Mouse (Mus musculus) left cerebral cortex, adult 9 months (tissue): ENCODE measurements around the gene Olfr969.
"Not testable (repeated sequence)": the region's sequence is repeated elsewhere in the genome, so short reads cannot be mapped to it uniquely, and the experiment has no call there.

Experiments
- DNase-seq, 2 experiments: peaks; one replicate each; pipeline ENCODE4 v3.0.0; 2022; ENCODE audit warnings: low spot score in 2 of 2

The Olfr969 gene

DNA sequence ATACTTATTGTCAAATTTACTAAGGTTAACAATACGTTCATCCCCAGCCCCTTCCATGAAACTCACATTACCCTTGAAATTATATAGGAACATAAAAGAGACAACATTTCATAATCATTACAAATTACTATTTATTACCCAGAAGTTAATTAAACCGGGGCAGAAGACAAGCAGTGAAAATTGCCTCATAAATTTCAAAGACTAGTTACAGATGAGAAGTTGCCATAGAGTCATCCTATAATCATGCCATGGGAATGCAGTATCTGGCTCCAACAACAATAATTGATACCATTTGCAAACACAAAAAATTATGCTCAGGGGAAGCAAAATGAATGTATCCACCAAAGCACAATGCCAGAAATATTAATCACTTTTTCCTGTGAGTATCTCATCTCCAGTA is at the start of gene Olfr969:
Olfr969 (plus strand) TSS at position 388 of the 400 bp plus-strand sequence.
- DNase-seq = no peak

DNA sequence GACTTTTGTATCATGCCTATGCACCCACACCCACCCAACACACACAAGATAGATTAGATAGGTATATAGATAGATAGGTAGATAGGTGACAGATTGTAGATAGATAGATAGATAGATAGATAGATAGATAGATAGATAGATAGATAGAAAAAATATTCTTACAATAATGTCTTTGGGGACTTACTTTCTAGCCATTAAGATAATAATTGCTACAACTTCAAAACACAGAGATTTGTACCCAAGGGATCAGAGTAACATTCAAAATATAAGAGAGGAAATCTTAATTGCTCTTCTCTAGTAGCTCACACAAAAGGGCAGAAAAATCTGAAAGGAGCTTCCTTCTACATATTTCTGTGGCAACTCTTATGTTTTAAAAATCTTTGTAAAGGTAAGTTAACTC is 44.8 kb upstream of the Olfr969 start, which contains the start of gene Olfr967:
Olfr967 (plus strand) TSS at position 301 of the 400 bp plus-strand sequence.
- DNase-seq = no peak

GRCm38 (mm10) chr9:39746428-39746827 is 44.3 kb upstream of the Olfr969 start:
- peak in 1 of 2 experiments; percentile 1 for DNase-seq

DNA sequence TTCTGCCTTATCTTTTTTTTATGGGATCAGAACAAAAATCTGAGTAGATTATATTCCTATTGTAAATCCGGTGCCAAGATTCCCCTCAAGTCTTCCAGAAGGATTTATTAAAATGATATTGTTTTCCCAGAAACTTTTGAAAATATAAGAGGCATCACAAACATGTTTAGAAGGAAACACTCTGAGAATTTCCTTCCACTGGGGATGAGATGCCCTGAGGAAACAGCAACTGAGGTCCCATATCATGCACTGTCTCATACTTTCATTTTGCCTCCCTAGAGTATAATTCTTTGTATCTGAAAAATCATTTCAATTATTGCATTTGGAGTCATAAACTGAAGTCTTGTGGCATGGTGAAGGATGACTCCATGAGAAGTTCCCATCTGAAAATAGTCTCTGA is 7.6 kb upstream of the Olfr969 start, which contains the start of gene Olfr968:
Olfr968 (minus strand) TSS at position 101 of the 400 bp plus-strand sequence.
- DNase-seq = no peak

DNA sequence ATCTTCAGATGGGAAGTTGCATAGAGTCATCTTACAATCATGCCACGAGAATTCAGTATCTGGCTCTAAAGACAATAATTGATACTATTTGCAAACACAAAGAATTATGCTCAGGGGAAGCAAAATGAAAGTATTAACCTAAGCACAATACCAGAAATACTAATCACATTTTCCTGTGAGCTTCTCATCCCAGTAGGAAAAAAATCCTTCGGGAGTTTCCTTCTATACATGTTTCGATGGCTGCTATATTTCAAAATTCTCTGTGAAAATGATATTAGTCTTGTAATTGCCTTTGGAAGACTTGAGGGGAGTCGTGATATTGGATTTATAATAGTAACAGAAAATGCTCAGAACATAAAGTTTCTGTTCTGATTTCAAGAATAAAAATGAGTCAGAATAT is 17.8 kb downstream of the Olfr969 start, which contains the start of gene Olfr970:
Olfr970 (plus strand) TSS at position 301 of the 400 bp plus-strand sequence.
- no peak for DNase-seq

DNA sequence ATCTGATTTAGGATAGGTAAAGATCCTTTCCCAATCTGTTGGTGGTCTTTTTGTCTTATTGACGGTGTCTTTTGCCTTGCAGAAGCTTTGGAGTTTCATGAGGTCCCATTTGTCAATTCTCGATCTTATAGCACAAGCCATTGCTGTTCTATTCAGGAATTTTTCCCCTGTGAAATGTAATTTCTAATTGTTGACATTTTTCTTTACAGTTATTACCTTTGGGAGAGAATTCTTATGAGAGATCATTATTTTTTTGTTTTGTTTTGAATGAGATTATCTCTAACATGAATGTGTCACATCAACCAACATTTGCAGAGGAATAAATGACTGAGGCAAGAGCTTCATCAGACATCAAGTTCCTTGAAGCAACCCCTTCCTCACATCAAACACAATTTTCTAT is 45.8 kb downstream of the Olfr969 start, which contains the start of gene Olfr971:
Olfr971 (plus strand) TSS at position 301 of the 400 bp plus-strand sequence.
- not testable (repeated sequence) for DNase-seq
